Mouse (Mus musculus) liver, embryonic 14.5 days (tissue): ENCODE results near the gene Hist1h2be. TPM values are rescaled to one million over a fixed set of nuclear protein-coding genes. Genes with fewer than 3 reads are reported as not detected.

ENCODE experiments used
- ATAC-seq: fragments of 200-750 bp; cut with Nextera tagmentation; 2 replicates; pipeline ENCODE4 v1.8.0; 2017; ENCODE audit warnings: moderate number of reproducible peaks, mild to moderate bottlenecking, moderate library complexity; ENCODE audit not compliant: insufficient read depth
- DNase-seq, 3 experiments: peaks; one replicate each; pipeline ENCODE4 v3.0.0-alpha.2; 2012 to 2013; ENCODE audit warnings: low read depth in 3 of 3, low spot score in 3 of 3
- H3K27ac ChIP-seq: fragments of 300-500 bp; sonication (generic); 2 replicates; pipeline ENCODE4 v1.5.1; 2014; ENCODE audit warnings: moderate library complexity, mild to moderate bottlenecking, control low read depth, inconsistent platforms
- H3K27me3 ChIP-seq: fragments of 300-500 bp; sonication (generic); 2 replicates; pipeline ENCODE4 v1.6.1; 2014; ENCODE audit warnings: mild to moderate bottlenecking, low read length, moderate library complexity; ENCODE audit not compliant: control insufficient read depth, insufficient read depth
- H3K36me3 ChIP-seq: fragments of 300-500 bp; sonication (generic); replicated peaks from 2 replicates; pipeline ENCODE4 v1.6.1; 2014; ENCODE audit warnings: low read depth; ENCODE audit not compliant: control insufficient read depth, insufficient read depth
- H3K4me1 ChIP-seq, 2 experiments: fragments of 200-500 bp in 1 of 2; fragments of 300-500 bp in 1 of 2; sonication (generic) in 1 of 2; replicated peaks; 2 replicates each; pipeline ENCODE4 v1.6.1; 2012 to 2014; ENCODE audit warnings: antibody characterized with exemption in 1 of 2, inconsistent platforms in 1 of 2, low read length in 1 of 2; ENCODE audit not compliant: control insufficient read depth in 2 of 2, insufficient read depth in 2 of 2
- H3K4me2 ChIP-seq: fragments of 300-500 bp; sonication (generic); 2 replicates; pipeline ENCODE4 v1.6.1; 2014; ENCODE audit warnings: low read depth, mild to moderate bottlenecking, control low read depth, moderate library complexity
- H3K4me3 ChIP-seq, 2 experiments: fragments of 200-500 bp in 1 of 2; fragments of 300-500 bp in 1 of 2; sonication (generic) in 1 of 2; 2 replicates each; pipeline ENCODE4 v1.5.1; 2012 to 2014; ENCODE audit warnings: low read depth in 2 of 2, low read length in 2 of 2, mild to moderate bottlenecking in 2 of 2, control low read depth in 1 of 2, inconsistent platforms in 1 of 2, moderate library complexity in 1 of 2; ENCODE audit not compliant: insufficient read depth in 1 of 2
- H3K9ac ChIP-seq: fragments of 300-500 bp; sonication (generic); replicated peaks from 2 replicates; pipeline ENCODE4 v1.6.1; 2014; ENCODE audit warnings: mild to moderate bottlenecking, control low read depth, moderate library complexity
- H3K9me3 ChIP-seq: fragments of 300-500 bp; sonication (generic); 2 replicates; pipeline ENCODE4 v1.6.1; 2016; ENCODE audit warnings: low read length, mixed read lengths; ENCODE audit not compliant: control insufficient read depth
- CTCF ChIP-seq: IDR thresholded peaks from 2 replicates; pipeline ENCODE4 v1.5.1; 2016; ENCODE audit warnings: antibody characterized with exemption, low read depth, control low read depth
- EP300 ChIP-seq: IDR thresholded peaks from 2 replicates; pipeline ENCODE4 v1.6.1; 2016; ENCODE audit warnings: antibody characterized with exemption, low read depth
- WGBS: fragments of 180-500 bp; shearing (Covaris S2); extraction: QIAGEN DNeasy Blood & Tissue Kit; methylation state at CpG from one replicate; pipeline ENCODE4 v1.1.7; 2014; ENCODE audit not compliant: insufficient replicate concordance; 5-methylcytosine and 5-hydroxymethylcytosine counted together
- polyA plus RNA-seq, 2 experiments: library from polyadenylated mRNA; depleted of rRNA in 1 of 2; stranded (reverse) in 1 of 2; unstranded in 1 of 2; fragments of >200 nt; fragmentation: Nextera tagmentation in 1 of 2; extraction: Ambion mirVana in 1 of 2; gene quantifications; 2 replicates each; pipeline versions ENCODE4 v1.2.1 to v1.2.3; 2012 to 2014

Gene Hist1h2be
- polyA plus RNA-seq, 2 experiments: 0.95 to 3.3 TPM

- TF ChIP-seq EP300 (no peak), CTCF (no peak)
- Histone ChIP-seq H3K4me1 (peaks cover 20 to 24% of the 10 kb centered on the region in 2 experiments), H3K9me3 (no peaks in the 10 kb centered on the region), H3K4me3 (peak overlapping the region; percentile 54 to 63), H3K4me2 (peak overlapping the region; percentile 79), H3K36me3 (no peaks in the 10 kb centered on the region), H3K9ac (peak overlapping the region; percentile 92), H3K27ac (peak overlapping the region; percentile 95), H3K27me3 (no peaks in the 10 kb centered on the region)
- ATAC-seq (no peak), DNase-seq (no peak)
- 63% methylated on average over 3 of the region's 3 CpGs for WGBS
Measured at GRCm38 (mm10) chr13:23556906-23557305, 64.0 kb downstream of the Hist1h2be start.

DNA sequence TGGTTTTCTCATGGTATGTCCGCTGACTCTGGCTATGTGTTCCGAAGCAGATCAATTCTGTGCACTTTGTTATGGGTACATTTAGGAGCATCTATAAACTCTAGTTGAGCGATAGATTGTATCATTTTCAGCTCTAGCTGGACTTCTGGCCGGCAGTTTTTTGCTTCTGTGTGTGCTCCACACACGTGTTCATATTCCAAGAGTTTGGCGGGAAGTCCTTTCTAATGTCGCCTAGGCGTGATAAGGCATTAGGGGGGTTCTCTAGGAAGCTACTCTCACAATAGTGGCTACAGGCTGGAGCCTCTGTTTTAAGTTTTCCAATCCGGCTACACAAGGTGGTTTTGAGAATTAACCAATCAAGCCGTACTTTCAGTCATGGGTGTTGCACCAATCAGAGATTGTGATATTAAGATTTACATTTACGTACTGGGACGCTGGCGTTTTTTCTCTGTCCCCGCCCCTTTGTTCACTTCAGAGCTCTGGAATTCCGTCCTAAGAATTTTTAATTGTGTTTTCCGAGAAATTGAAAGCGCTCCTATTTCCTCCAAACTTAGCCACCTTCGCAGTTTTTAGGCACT, 65.0 kb downstream of the Hist1h2be start:
- Histone ChIP-seq H3K27me3 (no peaks in the 10 kb centered on the region), H3K4me1 (peaks cover 21 to 27% of the 10 kb centered on the region in 2 experiments), H3K9me3 (no peaks in the 10 kb centered on the region), H3K9ac (peak overlapping the region; percentile 92), H3K27ac (peak overlapping the region; percentile 95), H3K36me3 (no peaks in the 10 kb centered on the region), H3K4me2 (peak overlapping the region; percentile 79), H3K4me3 (peak overlapping the region; percentile 63 to 83)
- DNase-seq: peak; percentile 86 to 94 (median 88)
- under 1% methylated on average over 18 of the region's 18 CpGs for WGBS
- peak; percentile 51 for ATAC-seq
- TF ChIP-seq EP300 (no peak; the same call in 1 of the 2 replicates), CTCF (no peak)

GRCm38 (mm10) chr13:23554925-23555838, 65.7 kb downstream of the Hist1h2be start:
- peak; percentile 86 to 91 (median 87) for DNase-seq
- no peaks in the 10 kb centered on the region for H3K27me3 ChIP-seq
- no peaks in the 10 kb centered on the region for H3K9me3 ChIP-seq
- TF ChIP-seq EP300 (peak; percentile 79), CTCF (no peak)
- peak overlapping the region; percentile 63 to 83 for H3K4me3 ChIP-seq
- H3K27ac ChIP-seq: peak overlapping the region; percentile 95
- H3K36me3 ChIP-seq: no peaks in the 10 kb centered on the region
- H3K4me2 ChIP-seq: peak overlapping the region; percentile 79
- peaks cover 16 to 28% of the 10 kb centered on the region in 2 experiments for H3K4me1 ChIP-seq
- H3K9ac ChIP-seq: peak overlapping the region; percentile 92
- under 1% methylated on average over 54 of the region's 54 CpGs for WGBS
- peak; percentile 72 for ATAC-seq

- Histone ChIP-seq H3K9ac (peak overlapping the region; percentile 92), H3K36me3 (no peaks in the 10 kb centered on the region), H3K27ac (peak overlapping the region; percentile 95), H3K4me3 (peak overlapping the region in 1 of 2 experiments; percentile 63; a peak in 2 of 4 replicates), H3K9me3 (no peaks in the 10 kb centered on the region), H3K4me2 (peak overlapping the region; percentile 79), H3K4me1 (peaks cover 19 to 28% of the 10 kb centered on the region in 2 experiments), H3K27me3 (no peaks in the 10 kb centered on the region)
- no peak for TF ChIP-seq CTCF
- no peak for TF ChIP-seq EP300
- DNase-seq: no peak
- 13% methylated on average over 9 of the region's 9 CpGs for WGBS
- ATAC-seq: no peak
Measured at GRCm38 (mm10) chr13:23554393-23554792, 66.5 kb downstream of the Hist1h2be start.

GRCm38 (mm10) chr13:23552962-23553361, 68.0 kb downstream of the Hist1h2be start, which contains the start of gene Hist1h1d:
Gene Hist1h1d (plus strand): TSS chr13:23553262.
- H3K9me3 ChIP-seq: no peaks in the 10 kb centered on the region
- TF ChIP-seq EP300 (no peak), CTCF (no peak)
- peak within 1 kb of the TSS; percentile 92 for H3K9ac ChIP-seq
- no peak within 1 kb of the TSS for H3K4me3 ChIP-seq
- peak within 1 kb of the TSS; percentile 98 for H3K27ac ChIP-seq
- ATAC-seq (no peak), DNase-seq (no peak)
- no peaks in the 10 kb centered on the region for H3K36me3 ChIP-seq
- H3K4me2 ChIP-seq: peak within 1 kb of the TSS; percentile 79
- H3K27me3 ChIP-seq: no peaks in the 10 kb centered on the region
- peaks cover 20 to 31% of the 10 kb centered on the region in 2 experiments for H3K4me1 ChIP-seq
